In genomic region chr7:35080843-35081338, GRCm38 (mm10) we compare ENCODE assay signal across 8 mouse cellular contexts. TPM values are rescaled to one million over a fixed set of nuclear protein-coding genes. Genes with fewer than 3 reads are reported as not detected.
A peak's percentile ranks its signal among the peaks of the same experiment; 100 is the strongest.
DNase-seq lines count a peak whose midpoint lies in the region; ATAC-seq and TF ChIP-seq lines count a peak whose summit lies in the region.

No protein-coding gene starts in this region.

- H3K27me3 ChIP-seq in forebrain, embryonic 10.5 days (ENCODE audit: poor library complexity, severe bottlenecking) = peaks cover 14% of the 10 kb centered on the region
- H3K27me3 ChIP-seq in forebrain, embryonic 11.5 days (ENCODE audit: control insufficient read depth, insufficient read depth, low read length) = no peaks in the 10 kb centered on the region
- H3K27me3 ChIP-seq in heart, embryonic 16.5 days (ENCODE audit: control insufficient read depth, insufficient read depth, low read length) = peaks cover 4% of the 10 kb centered on the region; the same call in 1 of the 2 replicates
- H3K27me3 ChIP-seq in limb, embryonic 13.5 days = peaks cover 3% of the 10 kb centered on the region

- 52% methylated on average over 10 of the region's 10 CpGs for WGBS in forebrain, embryonic 10.5 days
- WGBS in forebrain, embryonic 11.5 days = 51% methylated on average over 10 of the region's 10 CpGs
- 30% methylated on average over 10 of the region's 10 CpGs for WGBS in heart, embryonic 16.5 days
- 25% methylated on average over 10 of the region's 10 CpGs for WGBS in limb, embryonic 13.5 days
- WGBS in olfactory bulb, adult 2 months = 50% methylated on average over 10 of the region's 10 CpGs

- H3K36me3 ChIP-seq in forebrain, embryonic 10.5 days (replicated peaks) = no peaks in the 10 kb centered on the region
- H3K36me3 ChIP-seq in forebrain, embryonic 11.5 days (ENCODE audit: control insufficient read depth, insufficient read depth, low read length) = no peaks in the 10 kb centered on the region
- H3K36me3 ChIP-seq in heart, embryonic 16.5 days (ENCODE audit: control insufficient read depth, insufficient read depth) = no peaks in the 10 kb centered on the region
- H3K36me3 ChIP-seq in limb, embryonic 13.5 days = no peaks in the 10 kb centered on the region

- H3K9me3 ChIP-seq in forebrain, embryonic 10.5 days = no peaks in the 10 kb centered on the region
- H3K9me3 ChIP-seq in forebrain, embryonic 11.5 days (ENCODE audit: control insufficient read depth, low read length) = no peaks in the 10 kb centered on the region
- no peaks in the 10 kb centered on the region for H3K9me3 ChIP-seq in heart, embryonic 16.5 days (replicated peaks; ENCODE audit: control insufficient read depth, low read length)
- no peaks in the 10 kb centered on the region for H3K9me3 ChIP-seq in limb, embryonic 13.5 days

- no peak for DNase-seq in forebrain, embryonic 10.5 days (ENCODE audit: extremely low spot score, low spot score)
- no peak for DNase-seq in forebrain, embryonic 11.5 days (ENCODE audit: low spot score)
- DNase-seq in embryo, embryonic 10 days (ENCODE audit: low spot score) = peak; percentile 37
- DNase-seq in right cerebral cortex, postnatal 4 days = no peak
- DNase-seq in spleen, adult 12 weeks (ENCODE audit: low spot score) = no peak

- no peak for TF ChIP-seq CTCF in olfactory bulb, adult 2 months (IDR thresholded peaks at IDR 0.05; ENCODE audit: insufficient read depth, low read depth, low read length)

- TF ChIP-seq POLR2A in olfactory bulb, adult 2 months (IDR thresholded peaks at IDR 0.05; ENCODE audit: insufficient read depth, low read depth, low read length) = no peak

- H3K27ac ChIP-seq in forebrain, embryonic 10.5 days = 0 out of 2 replicates have a peak overlapping the region, but pooled peaks have one; percentile 35
- no peak overlapping the region for H3K27ac ChIP-seq in forebrain, embryonic 11.5 days (ENCODE audit: low read depth, low read length)
- peak overlapping the region; percentile 54 for H3K27ac ChIP-seq in heart, embryonic 16.5 days (ENCODE audit: low read length)
- no peak overlapping the region for H3K27ac ChIP-seq in limb, embryonic 13.5 days
- peak overlapping the region; percentile 57 for H3K27ac ChIP-seq in olfactory bulb, adult 2 months (ENCODE audit: insufficient read depth, low read depth, low read length)

- no peak for ATAC-seq in forebrain, embryonic 11.5 days (replicated peaks; ENCODE audit: low FRiP score)
- ATAC-seq in heart, embryonic 16.5 days (replicated peaks; ENCODE audit: extremely low read depth, insufficient read depth, low FRiP score) = peak; percentile 25; the same call in 1 of the 2 replicates
- no peak for ATAC-seq in limb, embryonic 13.5 days (ENCODE audit: low FRiP score, low read depth)

- H3K4me2 ChIP-seq in forebrain, embryonic 11.5 days (ENCODE audit: low read depth, low read length, severe bottlenecking) = no peak overlapping the region
- peak overlapping the region; percentile 44 for H3K4me2 ChIP-seq in heart, embryonic 16.5 days (ENCODE audit: low read depth, low read length)
- H3K4me2 ChIP-seq in limb, embryonic 13.5 days (replicated peaks) = peak overlapping the region; percentile 37

- H3K4me3 ChIP-seq in forebrain, embryonic 10.5 days = no peak overlapping the region
- no peak overlapping the region for H3K4me3 ChIP-seq in forebrain, embryonic 11.5 days (ENCODE audit: low read depth, low read length)
- peak overlapping the region; percentile 8; the same call in 1 of the 2 replicates for H3K4me3 ChIP-seq in heart, embryonic 16.5 days (ENCODE audit: low read length)
- no peak overlapping the region for H3K4me3 ChIP-seq in limb, embryonic 13.5 days
- no peak overlapping the region for H3K4me3 ChIP-seq in olfactory bulb, adult 2 months (ENCODE audit: insufficient read depth, low read depth, low read length)

- no peak overlapping the region for H3K9ac ChIP-seq in forebrain, embryonic 11.5 days (ENCODE audit: low read length)
- 0 out of 2 replicates have a peak overlapping the region, but pooled peaks have one; percentile 12 for H3K9ac ChIP-seq in heart, embryonic 16.5 days (ENCODE audit: low read length)
- H3K9ac ChIP-seq in limb, embryonic 13.5 days = no peak overlapping the region

- H3K4me1 ChIP-seq in forebrain, embryonic 10.5 days = peaks cover 21% of the 10 kb centered on the region
- H3K4me1 ChIP-seq in forebrain, embryonic 11.5 days (replicated peaks; ENCODE audit: control insufficient read depth, insufficient read depth, low read length) = no peaks in the 10 kb centered on the region
- peaks cover 7% of the 10 kb centered on the region for H3K4me1 ChIP-seq in heart, embryonic 16.5 days (ENCODE audit: control insufficient read depth, insufficient read depth, low read length)
- peaks cover 16% of the 10 kb centered on the region for H3K4me1 ChIP-seq in limb, embryonic 13.5 days
- peaks cover 5% of the 10 kb centered on the region; the same call in 1 of the 2 replicates for H3K4me1 ChIP-seq in olfactory bulb, adult 2 months (ENCODE audit: control insufficient read depth, insufficient read depth, low read length)

RNA-seq across cellular contexts. Expression of gene Cebpg, which starts 24.5 kb away (rescaled TPM):
- 45.0 and 46.3 TPM in 2 replicates for polyA plus RNA-seq in forebrain, embryonic 10.5 days (2016; fragmentation: Nextera tagmentation; extraction: Ambion mirVana)
- 47.5 and 53.9 TPM in 2 replicates for polyA plus RNA-seq in forebrain, embryonic 11.5 days (2014; fragmentation: Nextera tagmentation; extraction: Ambion mirVana)
- 19.7 and 19.8 TPM in 2 replicates for polyA plus RNA-seq in heart, embryonic 16.5 days (2015; fragmentation: Nextera tagmentation; extraction: Ambion mirVana)
- 42.5 and 45.6 TPM in 2 replicates for polyA plus RNA-seq in limb, embryonic 13.5 days (2015; fragmentation: Nextera tagmentation; extraction: Ambion mirVana)
- not detected in 2 replicates for polyA plus RNA-seq in olfactory bulb, adult 2 months (2012; ENCODE audit: insufficient read depth, insufficient read length, low replicate concordance, missing spikeins)

RNA-seq across cellular contexts. Expression of gene Cebpa, which starts 38.2 kb away (rescaled TPM):
- 0.23 and 0.40 TPM in 2 replicates for polyA plus RNA-seq in forebrain, embryonic 10.5 days (2016; fragmentation: Nextera tagmentation; extraction: Ambion mirVana)
- polyA plus RNA-seq in forebrain, embryonic 11.5 days (2014; fragmentation: Nextera tagmentation; extraction: Ambion mirVana) = 0.63 and 0.73 TPM in 2 replicates
- polyA plus RNA-seq in heart, embryonic 16.5 days (2015; fragmentation: Nextera tagmentation; extraction: Ambion mirVana) = 1.0 and 1.5 TPM in 2 replicates
- 2.0 and 2.2 TPM in 2 replicates for polyA plus RNA-seq in limb, embryonic 13.5 days (2015; fragmentation: Nextera tagmentation; extraction: Ambion mirVana)
- not detected in 2 replicates for polyA plus RNA-seq in olfactory bulb, adult 2 months (2012; ENCODE audit: insufficient read depth, insufficient read length, low replicate concordance, missing spikeins)

Comparison
In these comparisons a context has a peak if more than half of its experiments do, and no peak if none do; other contexts are left out.
1. H3K27ac ChIP-seq: peak in forebrain, embryonic 10.5 days (single experiment), heart, embryonic 16.5 days (single experiment) and olfactory bulb, adult 2 months (single experiment); none in forebrain, embryonic 11.5 days (single experiment) and limb, embryonic 13.5 days (single experiment).